Mouse (Mus musculus) kidney, adult 11 months (tissue): ENCODE data around the gene Phyhipl.

Source experiments
- DNase-seq: peaks from one replicate; pipeline ENCODE4 v3.0.0; 2022

The Phyhipl gene

DNA sequence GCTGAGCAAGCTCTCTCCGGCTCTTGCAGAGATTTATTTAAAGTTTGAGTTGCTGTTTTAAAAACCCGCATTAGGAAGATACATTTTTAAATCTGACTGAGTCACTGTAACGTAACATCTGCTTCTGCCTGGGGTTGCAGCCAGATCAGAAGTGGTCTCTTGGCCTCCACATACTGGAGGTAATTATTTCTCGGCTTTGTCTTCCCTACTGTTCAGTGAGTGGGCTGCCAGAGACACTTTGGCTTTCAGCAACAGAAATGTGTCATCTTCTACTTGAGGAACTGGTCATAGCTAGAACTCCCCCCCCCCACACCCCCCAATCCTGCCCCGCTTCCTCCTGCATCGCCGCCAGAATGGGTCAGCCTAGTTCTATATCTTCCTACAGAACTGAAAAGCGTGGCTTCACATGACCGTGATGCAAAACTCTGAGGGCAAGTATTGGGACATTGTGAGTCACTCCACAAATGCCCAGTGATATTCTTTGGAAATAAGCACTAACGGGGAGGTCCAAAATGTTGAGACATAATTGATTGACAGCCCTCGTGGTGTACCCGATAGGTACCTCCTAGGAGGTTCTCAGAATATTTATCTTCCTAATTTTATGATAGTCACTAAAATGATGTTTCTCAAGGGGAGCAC is 125.5 kb downstream of the Phyhipl start:
- DNase-seq: no peak

DNA sequence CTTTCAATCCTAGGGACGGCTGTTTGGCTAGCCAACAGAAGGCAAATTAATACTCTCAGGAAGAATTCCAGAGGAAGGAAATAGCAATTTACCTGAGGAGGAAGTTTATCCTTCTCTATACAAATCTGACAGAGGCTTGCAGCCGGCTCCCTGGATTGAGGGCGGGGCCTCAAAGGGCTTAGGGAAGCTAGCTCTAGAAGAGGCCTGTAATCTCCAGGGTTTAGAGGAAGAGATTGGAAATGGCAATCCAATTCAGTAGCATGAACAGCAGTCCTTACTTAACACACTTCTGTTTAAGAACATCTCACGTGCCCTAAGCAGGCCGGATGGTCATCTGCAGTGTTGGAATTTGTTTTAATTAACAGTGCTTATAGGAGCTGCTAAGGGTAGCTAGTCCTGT is 134.4 kb downstream of the Phyhipl start:
- DNase-seq: no peak

DNA sequence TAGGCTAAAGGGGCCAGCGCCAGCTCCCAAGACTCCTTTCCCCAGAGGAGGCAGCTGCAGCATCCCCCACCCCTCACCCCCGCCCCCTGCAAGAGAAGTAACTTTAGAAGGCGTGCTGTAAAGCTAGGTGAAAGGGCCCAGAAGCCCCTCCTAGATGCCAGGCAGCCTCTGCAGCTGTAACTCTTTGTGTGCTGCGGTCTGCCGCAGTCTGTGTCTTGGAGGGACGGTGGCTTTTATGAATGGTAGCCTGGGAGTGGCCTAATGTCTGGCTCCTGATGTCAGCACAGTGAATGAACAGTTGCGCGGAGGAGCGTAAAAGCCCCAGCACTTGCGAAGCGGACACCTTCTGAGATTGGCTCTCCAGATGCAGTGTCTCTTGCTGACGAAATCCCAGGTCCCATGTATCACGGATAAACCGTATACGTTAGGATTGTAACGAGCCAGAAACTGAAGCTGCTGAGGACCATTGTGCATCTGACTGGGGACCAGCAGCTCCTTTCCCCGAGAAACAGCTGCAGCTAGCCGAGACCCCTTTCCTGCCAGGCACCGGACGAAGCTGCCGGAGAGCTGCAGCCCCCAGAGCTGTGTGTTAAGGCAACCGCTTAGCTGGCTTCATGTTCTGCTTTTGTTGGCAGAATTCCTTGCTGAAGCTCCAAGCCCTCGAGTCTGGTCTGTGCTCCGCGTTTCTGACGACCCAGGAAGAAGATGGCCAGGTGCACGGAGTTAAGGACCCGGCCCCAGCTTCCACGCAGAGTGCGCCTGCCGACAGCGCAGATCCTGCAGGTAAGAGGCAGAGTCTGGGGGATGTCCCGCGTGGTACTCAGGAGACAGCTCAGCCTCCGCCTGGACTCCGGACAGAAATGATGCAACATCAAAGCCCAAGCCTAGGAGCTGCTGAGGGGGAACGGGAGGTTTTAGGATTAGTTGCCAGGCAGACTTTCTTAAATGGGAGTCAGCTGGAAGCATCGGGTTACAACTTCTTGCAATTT is 135.3 kb downstream of the Phyhipl start:
- no peak for DNase-seq

DNA sequence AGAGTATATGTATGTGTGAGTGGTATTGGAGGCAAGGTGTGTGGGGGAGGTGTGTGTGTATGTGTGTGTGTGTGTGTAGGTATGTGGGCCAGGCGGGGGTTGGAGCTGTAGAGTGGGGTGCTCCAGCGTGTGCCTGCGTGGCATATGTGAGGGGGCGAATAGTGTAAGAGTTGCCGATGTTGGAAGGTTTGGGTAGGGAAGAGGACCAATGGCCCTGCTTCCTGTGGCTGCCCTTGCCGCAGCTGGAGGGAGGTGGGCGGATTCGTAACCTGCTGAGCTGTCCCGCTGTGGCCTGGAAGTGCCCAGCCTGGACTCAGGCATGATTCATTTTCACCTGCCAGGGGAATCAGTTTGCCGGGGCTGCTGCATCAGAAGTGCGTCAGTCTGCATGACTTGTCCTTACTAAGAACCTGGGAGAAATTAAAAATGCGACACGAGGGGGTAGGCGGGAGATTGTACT is 136.1 kb downstream of the Phyhipl start:
- no peak for DNase-seq

DNA sequence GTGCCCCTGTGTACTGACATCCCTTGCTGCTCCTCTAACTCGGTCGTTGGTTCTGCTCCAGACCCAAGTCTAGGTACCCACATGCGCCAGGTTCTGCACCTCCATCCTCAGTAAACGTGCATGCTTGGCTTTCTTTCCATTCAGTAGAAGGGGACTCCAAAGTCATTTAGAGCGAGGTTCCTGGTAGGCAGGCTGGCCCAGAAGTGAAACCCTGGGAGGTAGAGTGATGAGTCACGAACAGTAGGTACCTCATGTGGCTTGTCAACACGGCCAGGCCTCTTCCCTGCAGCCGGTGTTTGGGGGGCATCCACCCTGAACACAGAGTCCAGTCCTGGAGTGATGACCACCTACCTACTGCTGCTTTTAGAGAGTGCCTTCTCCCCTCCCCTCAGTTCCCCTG is 139.1 kb downstream of the Phyhipl start:
- no peak for DNase-seq

DNA sequence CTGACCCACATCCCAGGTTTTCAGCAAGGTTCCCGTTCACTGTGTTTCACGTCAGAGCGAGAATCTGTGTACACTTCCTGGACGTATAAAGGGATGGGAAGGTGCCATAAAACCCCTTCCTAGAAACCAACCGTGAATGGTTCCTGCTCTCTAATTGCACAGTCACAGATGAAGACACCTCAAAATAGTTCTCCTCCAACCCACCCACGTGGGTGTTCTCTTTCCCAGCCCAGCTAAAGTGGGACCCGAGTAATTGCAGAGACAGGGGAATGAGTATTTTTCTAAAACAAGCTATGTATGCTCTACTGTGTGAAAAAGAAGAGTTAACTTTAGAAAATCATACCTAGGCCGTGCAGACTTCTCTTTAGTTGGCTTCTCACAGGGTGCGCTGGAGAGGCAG is 140.9 kb downstream of the Phyhipl start:
- DNase-seq: no peak

DNA sequence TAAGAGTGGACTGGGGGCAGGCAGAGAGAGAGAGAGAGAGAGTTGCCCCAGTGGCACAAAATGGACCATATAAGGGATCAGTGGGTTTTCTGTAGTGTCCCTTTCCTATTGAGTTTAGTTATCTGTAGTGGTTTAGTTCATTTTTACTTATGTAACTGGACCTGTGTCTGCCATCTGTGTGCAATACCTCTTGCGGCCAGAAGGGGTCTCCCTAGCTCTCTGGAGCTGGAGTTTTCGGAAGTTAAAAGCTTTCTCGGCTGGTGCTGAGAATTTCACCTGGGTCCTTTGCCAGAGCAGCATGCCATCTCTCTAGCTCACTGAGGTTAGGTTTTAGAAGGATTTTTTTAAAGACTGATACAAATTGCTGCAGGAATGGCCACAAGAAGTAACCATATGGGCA is 147.9 kb downstream of the Phyhipl start:
- DNase-seq: no peak
